Mouse (Mus musculus) bone marrow, adult 2 months (tissue): ENCODE data around the gene Gm20716. TPM values are rescaled to one million over a fixed set of nuclear protein-coding genes. Genes with fewer than 3 reads are reported as not detected.

Source experiments
- H3K27ac ChIP-seq: fragments of 200-500 bp; 2 replicates; pipeline ENCODE4 v1.5.1; 2012; ENCODE audit warnings: low read depth, mild to moderate bottlenecking, control low read depth, inconsistent platforms, low read length; ENCODE audit not compliant: control insufficient read depth, poor library complexity, insufficient read depth
- H3K4me1 ChIP-seq: fragments of 200-500 bp; 2 replicates; pipeline ENCODE4 v1.6.1; 2011; ENCODE audit warnings: low read length; ENCODE audit not compliant: control insufficient read depth, insufficient read depth
- H3K4me3 ChIP-seq: fragments of 200-500 bp; replicated peaks from 2 replicates; pipeline ENCODE3; 2011; ENCODE audit warnings: mild to moderate bottlenecking, low read depth, low read length, control low read depth; ENCODE audit not compliant: control insufficient read depth
- CTCF ChIP-seq: fragments of 200-500 bp; IDR thresholded peaks from 2 replicates; pipeline ENCODE4 v1.5.1; 2011; ENCODE audit warnings: low read length, control low read depth; ENCODE audit not compliant: control insufficient read depth, insufficient read depth
- POLR2A ChIP-seq: fragments of 200-500 bp; IDR thresholded peaks from 2 replicates; pipeline ENCODE4 v1.6.1; 2011; ENCODE audit warnings: low read depth, mild to moderate bottlenecking, control low read depth, low read length, borderline replicate concordance; ENCODE audit not compliant: control insufficient read depth
- WGBS: fragments of 180-500 bp; shearing (Covaris S2); methylation state at CpG from one replicate; pipeline ENCODE4 v1.1.7; 2018; 5-methylcytosine and 5-hydroxymethylcytosine counted together
- polyA plus RNA-seq: library from polyadenylated mRNA; stranded (reverse); fragments of >200 nt; gene quantifications from 2 replicates; pipeline ENCODE4 v1.2.4, GENCODE M21; 2011; ENCODE audit warnings: low replicate concordance; ENCODE audit not compliant: missing spikeins, insufficient read depth, insufficient read length

Gm20716 gene
- polyA plus RNA-seq, 1 experiment: 20.2 TPM

DNA sequence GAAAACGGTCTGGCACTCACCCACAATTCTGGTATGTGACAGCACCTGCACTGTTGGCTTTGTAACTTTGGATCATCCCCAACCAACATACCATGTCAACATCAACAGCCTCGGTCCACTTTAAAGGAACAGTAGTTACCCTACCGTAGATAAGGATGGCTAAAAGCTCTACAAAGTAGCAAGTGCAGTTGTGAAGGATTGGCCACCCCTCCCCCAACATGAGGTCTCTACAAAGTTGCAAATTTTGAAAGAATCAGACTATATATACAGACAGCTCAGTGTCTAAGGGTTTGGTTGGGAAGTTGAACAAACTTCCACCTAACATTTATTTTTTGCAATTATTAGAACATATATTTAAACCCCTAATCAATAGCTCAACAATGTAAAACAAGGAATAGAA lies 22.3 kb downstream of the Gm20716 start:
- WGBS: 93% methylated on average over 3 of the region's 3 CpGs
- TF ChIP-seq CTCF: no peak
- TF ChIP-seq POLR2A: no peak
- no peak overlapping the region for H3K4me3 ChIP-seq
- H3K27ac ChIP-seq: no peak overlapping the region
- peaks cover 5% of the 10 kb centered on the region for H3K4me1 ChIP-seq

DNA sequence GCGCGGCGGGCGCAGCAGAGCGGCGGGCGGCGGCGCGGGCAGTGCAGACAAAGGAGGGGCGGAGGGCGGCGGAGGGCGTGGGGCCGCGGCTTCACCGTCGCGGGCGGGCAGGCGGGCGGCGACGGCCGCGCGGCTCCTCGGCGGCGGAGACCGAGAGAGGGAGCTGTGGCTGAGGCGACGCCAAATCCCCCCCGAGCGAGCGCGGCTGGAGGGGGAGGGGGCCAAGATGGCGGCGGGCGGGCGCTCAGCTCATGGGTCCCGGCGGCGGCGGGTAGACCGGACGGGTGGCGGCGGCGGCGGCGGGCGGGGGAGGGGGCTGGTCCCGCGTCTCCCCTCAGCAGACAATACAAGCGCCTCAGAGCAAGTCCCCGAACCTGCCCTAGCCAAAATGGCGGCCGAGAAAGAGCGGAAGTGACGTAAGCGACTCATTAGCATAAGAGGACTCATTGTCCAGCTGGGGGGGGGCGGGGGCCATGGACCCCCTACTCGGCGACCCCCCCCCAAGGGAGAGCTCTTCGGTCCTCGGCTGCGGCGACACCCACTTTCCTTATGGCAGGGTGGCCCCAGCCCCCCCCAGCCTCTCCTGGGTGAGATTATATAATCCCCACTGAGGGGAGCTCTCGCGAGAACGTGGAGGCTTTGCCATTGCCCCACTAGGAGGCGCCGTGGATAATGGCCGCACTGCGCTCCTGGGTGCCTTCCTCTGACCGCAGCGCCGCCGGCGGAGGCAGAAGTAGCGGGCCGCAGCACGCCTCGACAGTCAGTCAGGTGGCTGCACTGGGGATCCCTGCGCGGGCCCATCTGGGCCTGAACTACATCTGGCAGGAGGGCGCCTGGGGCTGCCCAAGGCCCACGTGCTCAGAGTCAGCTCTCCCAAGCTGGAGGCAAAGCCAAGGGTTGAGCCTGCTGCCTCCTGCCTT lies 23.2 kb downstream of the Gm20716 start, which contains the start of gene Adnp:
Adnp (minus strand) TSS at position 388 of the 920 bp plus-strand sequence.
- H3K4me1 ChIP-seq: peaks cover 5% of the 10 kb centered on the region
- peak within 1 kb of the TSS; percentile 97 for H3K27ac ChIP-seq
- WGBS: under 1% methylated on average over 83 of the region's 89 CpGs
- TF ChIP-seq POLR2A (peak; percentile 64; the same call in 1 of the 2 replicates), CTCF (peak; percentile 67)
- peak within 1 kb of the TSS; percentile 82 for H3K4me3 ChIP-seq

DNA sequence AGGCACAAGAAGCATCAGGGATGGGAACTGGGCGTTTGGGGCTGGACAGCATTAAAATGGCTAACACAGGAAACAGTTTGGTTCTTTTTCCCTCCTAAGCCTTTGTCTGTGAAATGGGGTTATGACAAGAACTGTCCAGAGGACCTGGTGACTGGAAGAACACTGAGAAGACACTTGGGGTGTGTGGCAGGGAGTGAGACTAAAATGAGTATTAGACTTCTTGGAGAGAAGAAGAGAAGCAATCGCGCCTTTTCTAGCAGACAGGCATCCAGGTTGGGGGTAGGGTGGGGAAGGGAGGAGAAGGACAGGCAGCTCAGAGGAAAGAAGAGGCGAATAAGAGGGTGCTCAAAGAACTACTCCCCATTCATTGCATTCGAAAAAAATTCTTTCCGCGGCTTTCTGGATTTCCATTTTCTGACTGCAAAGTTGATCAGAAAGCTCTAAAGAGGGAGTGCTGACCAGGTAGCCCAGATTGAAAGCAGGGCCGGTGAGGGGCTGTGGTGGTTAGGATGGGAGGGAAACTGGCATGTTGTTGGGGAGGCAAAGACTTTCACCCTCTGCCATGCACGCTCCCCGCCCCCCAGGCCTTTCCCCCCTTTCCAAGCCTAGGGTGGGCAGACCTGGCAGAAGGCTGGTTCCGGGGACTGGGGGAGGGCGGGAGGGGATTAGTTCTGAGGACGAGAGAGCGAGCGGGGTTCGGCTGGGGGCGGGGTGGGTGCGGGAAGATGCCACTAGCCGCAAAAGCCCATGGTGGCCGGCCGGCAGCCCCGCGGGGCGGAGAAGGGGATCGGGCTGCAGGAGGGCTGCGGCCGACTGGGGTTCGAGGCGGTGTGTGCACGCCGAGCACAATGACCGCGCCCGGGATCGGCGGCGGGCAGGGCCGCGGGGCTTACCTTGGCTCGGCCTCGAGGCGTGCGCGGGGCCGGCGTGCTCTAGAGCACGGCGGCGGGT lies 24.2 kb downstream of the Gm20716 start:
- 1% methylated on average over 49 of the region's 49 CpGs for WGBS
- Histone ChIP-seq H3K27ac (peak overlapping the region; percentile 97), H3K4me3 (peak overlapping the region; percentile 82), H3K4me1 (peaks cover 5% of the 10 kb centered on the region)
- TF ChIP-seq CTCF: no peak
- no peak; the same call in 1 of the 2 replicates for TF ChIP-seq POLR2A

DNA sequence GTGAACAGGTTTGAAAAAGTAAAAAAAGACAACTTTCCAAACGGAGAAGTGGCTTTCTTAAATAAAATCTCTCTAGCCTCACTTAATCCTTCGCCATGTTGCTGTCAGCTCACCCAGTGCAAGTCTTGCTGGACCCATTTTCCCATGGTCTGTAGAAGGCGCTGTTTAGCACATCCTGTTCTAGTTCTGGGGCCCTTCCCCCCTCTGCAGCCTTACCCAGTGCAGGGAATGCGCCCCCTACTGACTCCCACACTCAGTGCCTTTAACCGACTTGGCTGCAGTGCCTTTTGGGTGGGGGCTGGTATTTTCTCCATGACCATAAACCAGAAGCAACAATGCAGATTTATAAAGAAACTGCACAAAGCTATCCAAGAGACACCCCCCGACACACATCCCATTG lies 24.9 kb downstream of the Gm20716 start:
- WGBS: 3% methylated on average over 6 of the region's 6 CpGs
- Histone ChIP-seq H3K4me3 (peak overlapping the region; percentile 82), H3K27ac (no peak overlapping the region), H3K4me1 (peaks cover 5% of the 10 kb centered on the region)
- TF ChIP-seq CTCF: peak; percentile 98
- no peak for TF ChIP-seq POLR2A

DNA sequence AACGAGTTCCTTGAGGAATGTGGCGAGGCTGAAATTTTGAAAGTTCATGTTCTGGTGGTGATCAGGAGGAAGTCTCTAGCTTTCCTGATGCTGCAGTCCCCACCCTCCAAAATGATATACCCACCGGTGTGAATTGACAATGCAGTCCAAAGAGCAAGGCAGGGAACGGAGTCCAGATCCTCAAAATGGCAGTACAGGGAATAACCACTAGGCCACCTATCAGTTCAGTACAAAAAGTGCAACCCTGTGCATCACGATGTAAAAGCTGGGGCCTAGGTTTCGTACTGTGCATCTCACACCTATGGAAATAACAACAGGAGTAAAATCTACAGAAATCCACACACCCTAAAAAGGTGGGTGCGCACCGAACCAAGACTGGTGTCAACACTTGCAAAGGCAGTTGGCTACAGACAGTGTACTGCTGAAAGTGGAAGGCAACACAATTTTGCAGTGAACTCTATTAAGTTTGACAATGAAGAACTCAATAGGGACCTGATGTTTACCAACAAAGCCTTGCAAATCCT lies 25.6 kb downstream of the Gm20716 start:
- no peak for TF ChIP-seq CTCF
- no peak for TF ChIP-seq POLR2A
- H3K27ac ChIP-seq: no peak overlapping the region
- 69% methylated on average over 8 of the region's 8 CpGs for WGBS
- H3K4me1 ChIP-seq: peaks cover 5% of the 10 kb centered on the region
- H3K4me3 ChIP-seq: no peak overlapping the region

DNA sequence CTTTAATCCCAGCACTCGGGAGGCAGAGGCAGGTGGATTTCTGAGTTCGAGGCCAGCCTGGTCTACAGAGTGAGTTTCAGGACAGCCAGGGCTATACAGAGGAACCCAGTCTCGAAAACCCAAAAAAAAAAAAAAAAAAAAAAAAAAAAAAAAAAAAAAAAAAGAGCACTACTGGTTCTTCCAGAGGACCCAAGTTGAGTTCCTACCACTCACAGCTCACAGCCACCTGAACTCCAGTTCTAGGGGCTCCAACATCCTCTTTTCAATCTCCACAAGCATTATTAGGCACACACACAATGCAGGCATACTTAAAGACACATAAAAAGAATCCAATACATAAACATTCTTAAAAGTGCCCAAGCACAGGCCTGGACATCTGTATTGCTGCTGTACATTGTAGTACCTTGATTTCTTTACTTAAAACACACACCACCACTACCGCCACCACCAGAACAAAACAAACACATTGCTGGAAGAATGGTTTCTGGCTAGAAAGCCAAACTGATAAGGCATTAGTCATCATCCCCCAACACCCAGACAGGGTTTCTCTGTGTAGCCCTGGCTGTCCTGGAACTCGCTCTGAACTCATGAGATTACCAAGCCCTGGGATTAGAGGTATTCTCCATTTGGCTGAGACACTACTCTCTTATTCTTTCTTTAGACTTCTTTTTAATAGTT lies 30.0 kb downstream of the Gm20716 start:
- H3K27ac ChIP-seq: no peak overlapping the region
- TF ChIP-seq CTCF (no peak), POLR2A (no peak)
- 75% methylated on average over 4 of the region's 5 CpGs for WGBS
- H3K4me3 ChIP-seq: no peak overlapping the region
- peaks cover 3% of the 10 kb centered on the region; the same call in 1 of the 2 replicates for H3K4me1 ChIP-seq

DNA sequence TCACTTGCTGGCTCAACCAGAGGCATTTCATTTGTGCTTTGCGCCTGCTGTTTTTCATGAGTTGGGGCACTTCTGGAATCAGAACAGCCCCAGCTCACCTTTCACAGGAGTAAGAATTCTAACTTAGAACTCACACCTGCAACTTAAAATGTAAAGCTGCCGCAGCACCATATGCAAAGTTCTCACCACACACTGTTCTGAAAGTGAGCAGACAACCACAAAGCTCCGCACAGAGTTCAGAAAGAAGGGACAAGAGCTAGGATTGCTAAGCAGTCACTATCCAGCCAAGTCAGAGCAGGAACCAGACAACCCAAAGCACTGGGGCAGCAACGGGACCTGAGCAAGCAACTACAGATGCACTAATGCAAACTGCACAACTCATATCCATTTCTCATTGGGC lies 30.7 kb downstream of the Gm20716 start:
- peaks cover under 1% of the 10 kb centered on the region; the same call in 1 of the 2 replicates for H3K4me1 ChIP-seq

More for the DNA sequence above, 30.7 kb downstream of the Gm20716 start:
- H3K27ac ChIP-seq: no peak overlapping the region
- 81% methylated on average over 4 of the region's 4 CpGs for WGBS
- H3K4me3 ChIP-seq: no peak overlapping the region
- TF ChIP-seq POLR2A (no peak), CTCF (no peak)
